Mouse (Mus musculus): Measurements from ENCODE around the gene Atp8b5. TPM values are rescaled to one million over a fixed set of nuclear protein-coding genes. Genes with fewer than 3 reads are reported as not detected.

The Atp8b5 gene
- polyA plus RNA-seq, 1 experiment from 2014 or later = 0.86 TPM

DNA sequence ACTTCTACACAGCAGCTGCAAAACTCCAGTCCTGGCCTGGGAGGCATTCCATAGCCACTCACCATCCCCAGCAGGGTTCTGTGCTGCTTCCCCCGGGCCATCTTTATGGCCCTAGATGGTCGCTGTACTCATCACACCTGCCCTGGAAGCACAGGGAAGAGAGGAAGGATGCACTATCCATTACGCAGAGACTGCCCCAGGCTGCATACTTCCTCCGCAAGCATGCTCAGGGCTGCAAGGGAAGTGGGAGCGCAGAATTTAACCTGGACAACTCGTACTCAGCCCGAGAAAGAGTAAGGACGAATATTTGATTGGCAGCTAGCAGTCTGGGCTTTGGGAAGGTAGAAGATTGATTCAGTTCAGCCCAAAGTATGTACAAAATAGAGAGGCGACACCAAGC, 128.9 kb downstream of the Atp8b5 start:
- no peak overlapping the region for H3K4me3 ChIP-seq (ENCODE audit: low read depth, low read length)
- H3K27me3 ChIP-seq (ENCODE audit: control insufficient read depth, insufficient read depth, low read length) = no peaks in the 10 kb centered on the region
- no peak for ATAC-seq (ENCODE audit: low read depth)
- H3K36me3 ChIP-seq (ENCODE audit: control insufficient read depth, insufficient read depth, low read length) = no peaks in the 10 kb centered on the region
- no peak overlapping the region for H3K9ac ChIP-seq (replicated peaks; ENCODE audit: low read depth, low read length)
- no peak overlapping the region for H3K4me2 ChIP-seq (ENCODE audit: low read depth, low read length)
- no peaks in the 10 kb centered on the region for H3K9me3 ChIP-seq (ENCODE audit: control insufficient read depth, low read length)
- 69% methylated on average over 9 of the region's 9 CpGs for WGBS
- H3K4me1 ChIP-seq (ENCODE audit: control insufficient read depth, insufficient read depth, low read length) = peaks cover 13% of the 10 kb centered on the region
- no peak overlapping the region for H3K27ac ChIP-seq (ENCODE audit: low read depth, low read length)

DNA sequence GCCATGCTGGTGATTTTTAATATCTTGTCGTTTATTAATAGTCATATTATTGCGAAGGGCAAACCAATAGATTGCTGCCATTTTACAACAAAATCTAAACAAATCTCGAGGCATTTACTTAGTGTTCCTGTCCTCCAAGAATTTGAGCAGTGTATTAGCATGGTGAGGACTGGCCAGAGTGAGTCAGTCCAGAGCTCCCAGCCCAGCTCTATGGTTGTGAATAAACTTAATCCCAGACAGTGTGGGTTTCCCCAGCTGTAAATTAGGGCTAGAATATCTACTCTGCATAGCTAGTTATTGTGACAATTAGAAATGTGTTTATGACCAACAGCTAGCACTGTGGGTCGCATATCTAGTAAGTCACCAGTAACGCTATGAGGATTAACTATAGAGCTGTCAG, 129.4 kb downstream of the Atp8b5 start:
- Histone ChIP-seq H3K27ac (ENCODE audit: low read depth, low read length) (no peak overlapping the region), H3K9ac (replicated peaks; ENCODE audit: low read depth, low read length) (no peak overlapping the region), H3K9me3 (ENCODE audit: control insufficient read depth, low read length) (no peaks in the 10 kb centered on the region), H3K4me3 (ENCODE audit: low read depth, low read length) (no peak overlapping the region), H3K36me3 (ENCODE audit: control insufficient read depth, insufficient read depth, low read length) (no peaks in the 10 kb centered on the region), H3K27me3 (ENCODE audit: control insufficient read depth, insufficient read depth, low read length) (no peaks in the 10 kb centered on the region), H3K4me2 (ENCODE audit: low read depth, low read length) (no peak overlapping the region), H3K4me1 (ENCODE audit: control insufficient read depth, insufficient read depth, low read length) (peaks cover 13% of the 10 kb centered on the region)
- WGBS = 89% methylated on average over 5 of the region's 5 CpGs
- no peak for ATAC-seq (ENCODE audit: low read depth)

DNA sequence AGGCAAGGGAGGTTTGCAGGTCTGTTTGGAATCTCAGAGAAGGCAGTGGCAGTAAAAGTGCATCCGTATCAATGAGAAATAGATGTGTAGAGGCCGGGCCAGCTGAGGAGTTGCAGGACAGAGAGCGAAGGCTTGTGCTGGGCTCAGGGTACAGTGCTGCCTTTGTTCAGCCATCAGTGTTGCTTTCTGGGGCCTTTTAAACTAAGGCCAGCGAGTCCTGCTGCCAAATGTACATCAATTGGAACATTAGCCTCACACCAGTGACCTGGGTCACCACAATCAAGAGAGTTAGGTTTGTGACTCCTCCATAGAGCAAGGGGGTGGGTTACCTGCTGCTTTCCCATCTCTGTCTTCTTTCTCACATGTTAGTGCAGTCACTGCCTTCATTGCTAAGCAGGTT, 131.1 kb downstream of the Atp8b5 start:
- ATAC-seq (ENCODE audit: low read depth) = no peak
- WGBS = 36% methylated on average over 4 of the region's 4 CpGs
- peak overlapping the region; percentile 57; the same call in 1 of the 2 replicates for H3K27ac ChIP-seq (ENCODE audit: low read depth, low read length)

GRCm38 (mm10) chr4:43398829-43399331, 131.9 kb downstream of the Atp8b5 start:
- WGBS = 54% methylated on average over 17 of the region's 17 CpGs
- Histone ChIP-seq H3K4me1 (ENCODE audit: control insufficient read depth, insufficient read depth, low read length) (peaks cover 13% of the 10 kb centered on the region), H3K27ac (ENCODE audit: low read depth, low read length) (peak overlapping the region; percentile 57), H3K4me2 (ENCODE audit: low read depth, low read length) (no peak overlapping the region), H3K9ac (replicated peaks; ENCODE audit: low read depth, low read length) (peak overlapping the region; percentile 16; the same call in 1 of the 2 replicates), H3K4me3 (ENCODE audit: low read depth, low read length) (no peak overlapping the region), H3K9me3 (ENCODE audit: control insufficient read depth, low read length) (no peaks in the 10 kb centered on the region), H3K36me3 (ENCODE audit: control insufficient read depth, insufficient read depth, low read length) (no peaks in the 10 kb centered on the region), H3K27me3 (ENCODE audit: control insufficient read depth, insufficient read depth, low read length) (no peaks in the 10 kb centered on the region)
- ATAC-seq (ENCODE audit: low read depth) = no peak

More for the DNA sequence above, 131.1 kb downstream of the Atp8b5 start:
- no peaks in the 10 kb centered on the region for H3K27me3 ChIP-seq (ENCODE audit: control insufficient read depth, insufficient read depth, low read length)
- no peak overlapping the region for H3K4me3 ChIP-seq (ENCODE audit: low read depth, low read length)
- H3K9ac ChIP-seq (replicated peaks; ENCODE audit: low read depth, low read length) = no peak overlapping the region
- H3K36me3 ChIP-seq (ENCODE audit: control insufficient read depth, insufficient read depth, low read length) = no peaks in the 10 kb centered on the region
- no peaks in the 10 kb centered on the region for H3K9me3 ChIP-seq (ENCODE audit: control insufficient read depth, low read length)
- peaks cover 13% of the 10 kb centered on the region for H3K4me1 ChIP-seq (ENCODE audit: control insufficient read depth, insufficient read depth, low read length)
- no peak overlapping the region for H3K4me2 ChIP-seq (ENCODE audit: low read depth, low read length)

DNA sequence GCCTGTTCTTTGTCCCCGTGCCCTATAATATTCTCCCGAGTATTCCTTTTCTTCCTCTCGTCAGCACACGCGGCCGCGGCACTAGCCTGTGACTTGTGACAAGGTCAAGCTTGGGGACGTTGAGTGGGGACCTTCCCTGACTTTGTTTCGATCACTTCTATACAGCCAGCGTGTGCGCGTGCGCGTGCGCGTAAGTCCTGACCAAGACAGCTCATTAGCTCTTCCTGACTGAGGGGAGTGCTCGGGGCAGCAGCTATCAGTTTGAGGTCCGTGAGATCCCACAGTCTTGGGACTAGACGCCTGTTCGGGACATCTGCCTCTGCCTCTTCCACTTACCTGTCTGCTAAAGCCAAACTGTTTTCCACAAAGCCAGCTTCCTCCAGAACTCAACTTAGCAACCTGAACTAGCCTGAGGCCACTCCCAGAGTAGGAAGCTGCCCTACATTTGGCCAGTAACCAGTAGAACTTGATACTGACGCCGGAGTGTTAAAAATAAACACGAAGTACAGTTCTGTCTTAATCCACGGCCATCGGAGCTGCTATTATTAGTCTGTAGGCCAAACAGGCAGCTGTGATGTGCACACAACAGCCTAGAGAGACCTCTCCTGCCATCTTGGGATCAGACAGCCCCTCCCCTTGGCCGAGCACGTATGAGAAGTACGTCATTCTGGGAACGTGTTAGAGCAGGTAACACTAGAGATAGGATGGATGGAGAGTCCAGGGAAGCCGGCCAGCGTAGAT, 132.6 kb downstream of the Atp8b5 start:
- Histone ChIP-seq H3K36me3 (ENCODE audit: control insufficient read depth, insufficient read depth, low read length) (no peaks in the 10 kb centered on the region), H3K9ac (replicated peaks; ENCODE audit: low read depth, low read length) (peak overlapping the region; percentile 16; the same call in 1 of the 2 replicates), H3K4me3 (ENCODE audit: low read depth, low read length) (no peak overlapping the region), H3K27me3 (ENCODE audit: control insufficient read depth, insufficient read depth, low read length) (no peaks in the 10 kb centered on the region), H3K27ac (ENCODE audit: low read depth, low read length) (no peak overlapping the region), H3K4me1 (ENCODE audit: control insufficient read depth, insufficient read depth, low read length) (peaks cover 13% of the 10 kb centered on the region), H3K9me3 (ENCODE audit: control insufficient read depth, low read length) (no peaks in the 10 kb centered on the region), H3K4me2 (ENCODE audit: low read depth, low read length) (no peak overlapping the region)
- WGBS = 73% methylated on average over 30 of the region's 31 CpGs
- ATAC-seq (ENCODE audit: low read depth) = no peak

DNA sequence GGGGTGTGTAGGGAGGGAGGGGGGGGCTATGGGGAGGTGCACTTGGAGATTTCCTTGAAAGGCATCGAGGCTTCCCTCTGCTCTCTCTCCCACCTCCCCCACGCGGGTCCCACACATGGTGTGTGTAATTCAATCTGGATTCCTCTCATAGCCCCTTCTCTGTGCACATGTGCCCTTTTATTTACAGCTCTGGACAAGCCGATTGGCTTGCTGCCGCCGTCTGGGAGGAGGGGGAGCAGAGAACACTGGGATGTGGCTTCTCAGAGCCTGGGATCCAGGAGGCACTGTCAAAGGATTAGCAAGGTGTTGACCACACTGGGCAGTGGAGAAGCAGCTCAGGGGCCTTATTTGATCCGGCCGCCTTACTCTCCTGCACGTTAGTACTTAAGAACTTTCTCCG, 134.0 kb downstream of the Atp8b5 start:
- no peaks in the 10 kb centered on the region for H3K9me3 ChIP-seq (ENCODE audit: control insufficient read depth, low read length)
- no peak for ATAC-seq (ENCODE audit: low read depth)
- no peak overlapping the region for H3K4me3 ChIP-seq (ENCODE audit: low read depth, low read length)
- H3K27ac ChIP-seq (ENCODE audit: low read depth, low read length) = no peak overlapping the region
- H3K9ac ChIP-seq (replicated peaks; ENCODE audit: low read depth, low read length) = no peak overlapping the region
- peaks cover 18% of the 10 kb centered on the region for H3K4me1 ChIP-seq (ENCODE audit: control insufficient read depth, insufficient read depth, low read length)
- no peaks in the 10 kb centered on the region for H3K36me3 ChIP-seq (ENCODE audit: control insufficient read depth, insufficient read depth, low read length)
- 29% methylated on average over 10 of the region's 10 CpGs for WGBS
- H3K27me3 ChIP-seq (ENCODE audit: control insufficient read depth, insufficient read depth, low read length) = no peaks in the 10 kb centered on the region
- H3K4me2 ChIP-seq (ENCODE audit: low read depth, low read length) = no peak overlapping the region

DNA sequence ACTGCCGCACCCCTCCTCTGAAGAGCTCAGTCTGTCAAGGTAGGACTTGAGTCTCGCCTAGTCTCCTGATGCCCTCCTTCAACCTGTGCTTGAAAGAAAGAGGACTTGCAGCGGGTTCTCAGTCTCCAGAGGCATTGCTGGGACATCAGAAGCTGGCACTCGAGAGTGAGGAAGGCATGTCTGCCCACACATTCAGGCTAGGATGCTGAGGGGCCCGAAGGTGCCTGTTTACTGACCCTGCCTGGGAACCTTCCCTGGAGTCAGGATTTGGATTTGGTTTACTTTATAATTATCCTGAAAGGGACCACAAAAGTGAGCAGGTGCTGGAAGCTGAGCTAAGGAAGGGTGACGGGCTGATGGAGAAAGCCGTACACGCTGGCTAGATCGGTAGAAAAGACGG, 134.5 kb downstream of the Atp8b5 start:
- 89% methylated on average over 10 of the region's 10 CpGs for WGBS
- ATAC-seq (ENCODE audit: low read depth) = no peak
- H3K9ac ChIP-seq (replicated peaks; ENCODE audit: low read depth, low read length) = no peak overlapping the region
- H3K9me3 ChIP-seq (ENCODE audit: control insufficient read depth, low read length) = no peaks in the 10 kb centered on the region
- H3K27ac ChIP-seq (ENCODE audit: low read depth, low read length) = no peak overlapping the region
- no peaks in the 10 kb centered on the region for H3K27me3 ChIP-seq (ENCODE audit: control insufficient read depth, insufficient read depth, low read length)
- H3K36me3 ChIP-seq (ENCODE audit: control insufficient read depth, insufficient read depth, low read length) = no peaks in the 10 kb centered on the region
- no peak overlapping the region for H3K4me2 ChIP-seq (ENCODE audit: low read depth, low read length)
- no peak overlapping the region for H3K4me3 ChIP-seq (ENCODE audit: low read depth, low read length)
- H3K4me1 ChIP-seq (ENCODE audit: control insufficient read depth, insufficient read depth, low read length) = peaks cover 18% of the 10 kb centered on the region

GRCm38 (mm10) chr4:43402212-43402611, 135.3 kb downstream of the Atp8b5 start:
- ATAC-seq (ENCODE audit: low read depth) = no peak
- Histone ChIP-seq H3K4me1 (ENCODE audit: control insufficient read depth, insufficient read depth, low read length) (peaks cover 18% of the 10 kb centered on the region), H3K36me3 (ENCODE audit: control insufficient read depth, insufficient read depth, low read length) (no peaks in the 10 kb centered on the region), H3K27ac (ENCODE audit: low read depth, low read length) (no peak overlapping the region), H3K9ac (replicated peaks; ENCODE audit: low read depth, low read length) (no peak overlapping the region), H3K4me3 (ENCODE audit: low read depth, low read length) (no peak overlapping the region), H3K27me3 (ENCODE audit: control insufficient read depth, insufficient read depth, low read length) (no peaks in the 10 kb centered on the region), H3K9me3 (ENCODE audit: control insufficient read depth, low read length) (no peaks in the 10 kb centered on the region), H3K4me2 (ENCODE audit: low read depth, low read length) (no peak overlapping the region)
- 83% methylated on average over 9 of the region's 9 CpGs for WGBS

DNA sequence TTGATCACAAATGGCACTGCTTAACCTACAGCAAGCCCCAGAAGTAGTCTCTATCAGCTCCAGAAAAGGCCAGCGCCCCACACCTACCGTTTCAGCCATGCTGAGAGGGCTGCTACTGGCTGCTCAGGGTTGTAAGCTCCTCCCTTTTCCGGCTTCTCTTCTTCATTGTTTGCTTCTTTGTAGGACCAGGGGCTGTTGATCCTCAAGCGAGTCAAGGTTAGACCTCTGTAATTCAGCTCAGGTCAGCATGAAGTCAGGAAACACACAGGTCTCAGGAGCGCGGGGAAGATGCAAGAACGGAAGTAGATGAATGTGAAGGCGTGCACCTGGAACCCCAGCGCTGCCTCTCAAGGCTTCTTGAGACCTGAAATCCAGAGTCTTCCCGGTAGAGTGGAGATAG, 137.7 kb downstream of the Atp8b5 start:
- no peak overlapping the region for H3K4me3 ChIP-seq (ENCODE audit: low read depth, low read length)
- H3K9ac ChIP-seq (replicated peaks; ENCODE audit: low read depth, low read length) = no peak overlapping the region
- H3K27ac ChIP-seq (ENCODE audit: low read depth, low read length) = no peak overlapping the region
- WGBS = 93% methylated on average over 10 of the region's 10 CpGs
- no peak overlapping the region for H3K4me2 ChIP-seq (ENCODE audit: low read depth, low read length)
- H3K9me3 ChIP-seq (ENCODE audit: control insufficient read depth, low read length) = no peaks in the 10 kb centered on the region
- no peaks in the 10 kb centered on the region for H3K27me3 ChIP-seq (ENCODE audit: control insufficient read depth, insufficient read depth, low read length)
- no peak for ATAC-seq (ENCODE audit: low read depth)
- no peaks in the 10 kb centered on the region for H3K36me3 ChIP-seq (ENCODE audit: control insufficient read depth, insufficient read depth, low read length)
- H3K4me1 ChIP-seq (ENCODE audit: control insufficient read depth, insufficient read depth, low read length) = peaks cover 23% of the 10 kb centered on the region
